Mouse (Mus musculus) liver, embryonic 14.5 days (tissue): ENCODE data around the gene Creb1.
"Not testable (repeated sequence)": the region's sequence is repeated elsewhere in the genome, so short reads cannot be mapped to it uniquely, and the experiment has no call there.

Experiments
- CTCF ChIP-seq: IDR thresholded peaks from 2 replicates; pipeline ENCODE4 v1.5.1; 2016; ENCODE audit warnings: antibody characterized with exemption, low read depth, control low read depth
- EP300 ChIP-seq: IDR thresholded peaks from 2 replicates; pipeline ENCODE4 v1.6.1; 2016; ENCODE audit warnings: antibody characterized with exemption, low read depth

DNA sequence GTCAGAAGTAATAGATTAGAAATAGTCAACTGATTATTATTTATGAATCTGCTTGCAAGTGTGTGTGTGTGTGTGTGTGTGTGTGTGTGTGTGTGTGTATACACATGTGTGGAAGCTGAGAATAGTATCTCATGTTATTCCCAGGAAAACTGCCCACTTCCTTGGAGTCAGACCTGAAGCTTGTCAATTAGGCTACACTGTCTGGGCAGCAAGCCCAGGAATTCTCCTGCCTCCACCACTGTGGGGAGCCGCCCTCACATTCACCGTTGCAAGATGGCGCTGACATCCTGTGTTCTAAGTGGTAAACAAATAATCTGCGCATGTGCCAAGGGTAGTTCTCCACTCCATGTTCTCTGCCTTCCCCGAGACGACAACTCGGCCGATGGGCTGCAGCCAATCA lies 110.1 kb downstream of the Creb1 start:
- not testable (repeated sequence) for TF ChIP-seq CTCF, EP300
